Mouse (Mus musculus): ENCODE results near the gene Adam10. TPM values are rescaled to one million over a fixed set of nuclear protein-coding genes. Genes with fewer than 3 reads are reported as not detected.

Adam10 gene
- polyA plus RNA-seq, 1 experiment from 2014 or later, result 70.3 TPM

DNA sequence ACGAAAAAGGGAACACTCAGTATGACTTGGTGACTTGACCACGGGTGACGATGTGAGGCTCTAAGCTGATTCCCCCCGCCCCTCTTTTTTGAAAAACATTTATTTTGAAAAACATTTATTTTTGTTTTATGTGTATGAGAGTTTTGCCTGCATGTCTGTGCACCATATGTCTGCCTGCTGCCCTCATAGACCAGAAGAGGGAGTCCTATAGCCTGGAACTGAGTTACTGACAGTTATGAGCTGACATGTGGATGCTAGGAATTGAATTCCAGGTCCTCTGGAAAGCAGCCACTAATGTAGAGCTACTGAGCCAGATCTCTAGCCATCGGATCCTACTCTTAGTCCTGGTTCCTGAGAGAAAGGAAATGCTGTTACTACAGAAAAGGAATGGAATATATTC, 2.8 kb upstream of the Adam10 start:
- no peak overlapping the region for H3K27ac ChIP-seq (replicated peaks; ENCODE audit: low read depth, low read length)
- no peak overlapping the region for H3K4me2 ChIP-seq (ENCODE audit: low read depth, low read length)
- H3K36me3 ChIP-seq (replicated peaks; ENCODE audit: control insufficient read depth, insufficient read depth, low read depth, low read length), result no peaks in the 10 kb centered on the region
- DNase-seq (ENCODE audit: low spot score), result no peak
- H3K9me3 ChIP-seq (replicated peaks; ENCODE audit: control insufficient read depth, low read length), result no peaks in the 10 kb centered on the region
- WGBS, result 88% methylated on average over 5 of the region's 5 CpGs
- H3K27me3 ChIP-seq (ENCODE audit: control insufficient read depth, insufficient read depth, low read length), result no peaks in the 10 kb centered on the region
- ATAC-seq (replicated peaks; ENCODE audit: insufficient number of reproducible peaks, low FRiP score, low TSS enrichment, low read depth), result no peak
- H3K9ac ChIP-seq (replicated peaks; ENCODE audit: low read length), result no peak overlapping the region
- no peaks in the 10 kb centered on the region for H3K4me1 ChIP-seq (ENCODE audit: control insufficient read depth, insufficient read depth, low read length)
- no peak overlapping the region for H3K4me3 ChIP-seq (ENCODE audit: low read depth, low read length)

DNA sequence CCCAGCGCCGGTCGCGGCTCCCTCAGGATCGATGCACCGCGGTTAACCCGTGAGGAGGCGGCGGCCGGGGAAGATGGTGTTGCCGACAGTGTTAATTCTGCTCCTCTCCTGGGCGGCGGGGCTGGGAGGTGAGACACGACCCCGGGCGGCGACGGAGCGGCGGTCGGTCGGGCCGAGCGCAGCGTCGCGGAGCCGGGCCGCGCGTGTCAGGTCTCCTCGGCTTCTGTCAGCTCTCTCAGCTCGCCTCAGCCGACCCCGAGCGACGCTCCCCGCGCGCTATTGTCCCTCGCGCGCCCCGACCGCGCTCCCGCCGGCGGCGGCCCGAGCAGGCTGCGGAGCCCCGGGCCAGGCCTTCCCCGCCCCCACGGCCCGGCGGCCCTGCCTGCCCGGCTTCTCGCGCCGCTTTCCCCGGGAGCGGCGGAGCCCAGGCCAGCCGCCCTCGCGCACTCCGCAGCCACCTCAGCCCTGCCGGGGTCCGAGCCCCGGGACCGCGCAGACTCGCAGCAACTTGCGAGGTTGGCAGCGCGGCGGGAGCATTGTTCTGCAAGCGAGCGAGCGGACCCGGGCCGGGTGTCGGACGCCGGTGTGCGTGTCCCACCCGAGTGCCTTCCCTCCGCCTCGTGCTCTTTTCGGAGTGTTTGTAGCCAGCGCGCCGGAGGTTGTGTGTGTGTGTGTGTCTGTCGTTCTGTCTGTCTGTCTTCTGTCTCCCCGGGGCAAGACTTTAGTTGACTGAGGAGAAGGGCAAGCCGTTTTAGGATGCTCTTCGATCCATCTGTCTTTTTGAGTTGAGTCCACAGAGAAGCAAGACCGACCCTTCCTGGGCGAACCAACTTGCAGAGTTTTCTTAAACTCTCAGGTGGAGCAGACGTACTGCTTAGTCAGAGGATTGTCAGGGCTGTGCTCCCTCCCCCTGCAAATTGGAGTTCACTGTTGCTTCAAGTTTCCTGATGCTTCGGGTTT, 615 bp downstream of the Adam10 start:
- Histone ChIP-seq H3K4me3 (ENCODE audit: low read depth, low read length) (peak overlapping the region; percentile 91), H3K36me3 (replicated peaks; ENCODE audit: control insufficient read depth, insufficient read depth, low read depth, low read length) (no peaks in the 10 kb centered on the region), H3K27ac (replicated peaks; ENCODE audit: low read depth, low read length) (peak overlapping the region; percentile 92), H3K9ac (replicated peaks; ENCODE audit: low read length) (peak overlapping the region; percentile 95), H3K4me2 (ENCODE audit: low read depth, low read length) (peak overlapping the region; percentile 75), H3K4me1 (ENCODE audit: control insufficient read depth, insufficient read depth, low read length) (no peaks in the 10 kb centered on the region), H3K27me3 (ENCODE audit: control insufficient read depth, insufficient read depth, low read length) (no peaks in the 10 kb centered on the region), H3K9me3 (replicated peaks; ENCODE audit: control insufficient read depth, low read length) (no peaks in the 10 kb centered on the region)
- WGBS, result under 1% methylated on average over 98 of the region's 103 CpGs
- DNase-seq (ENCODE audit: low spot score) (peak; percentile 48), ATAC-seq (replicated peaks; ENCODE audit: insufficient number of reproducible peaks, low FRiP score, low TSS enrichment, low read depth) (no peak; the same call in 1 of the 2 replicates)

DNA sequence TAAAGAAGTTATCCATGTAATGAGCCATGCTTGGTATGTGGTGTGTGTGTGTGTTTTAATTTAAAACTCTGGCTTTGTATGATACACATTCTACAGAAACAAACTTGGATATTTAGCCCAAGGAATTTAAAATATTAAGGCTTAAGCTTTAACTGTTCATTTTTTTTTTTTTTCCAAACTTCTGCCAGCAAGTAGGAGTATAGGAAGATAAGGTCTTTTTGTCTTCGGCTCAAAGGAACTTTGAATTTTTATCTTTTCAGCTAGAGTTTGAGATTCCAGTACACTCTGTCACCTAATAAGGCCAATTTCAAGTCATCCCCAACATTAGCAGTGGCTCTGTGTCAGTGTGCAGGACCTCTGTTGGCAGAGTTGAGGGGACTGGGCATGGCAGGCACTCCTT, 3.4 kb downstream of the Adam10 start:
- WGBS, result 85% methylated on average over 1 of the region's 1 CpGs
- DNase-seq (ENCODE audit: low spot score) (no peak), ATAC-seq (replicated peaks; ENCODE audit: insufficient number of reproducible peaks, low FRiP score, low TSS enrichment, low read depth) (no peak)
- Histone ChIP-seq H3K4me3 (ENCODE audit: low read depth, low read length) (no peak overlapping the region), H3K9ac (replicated peaks; ENCODE audit: low read length) (no peak overlapping the region), H3K4me2 (ENCODE audit: low read depth, low read length) (no peak overlapping the region), H3K4me1 (ENCODE audit: control insufficient read depth, insufficient read depth, low read length) (no peaks in the 10 kb centered on the region), H3K27ac (replicated peaks; ENCODE audit: low read depth, low read length) (no peak overlapping the region), H3K27me3 (ENCODE audit: control insufficient read depth, insufficient read depth, low read length) (no peaks in the 10 kb centered on the region), H3K9me3 (replicated peaks; ENCODE audit: control insufficient read depth, low read length) (no peaks in the 10 kb centered on the region), H3K36me3 (replicated peaks; ENCODE audit: control insufficient read depth, insufficient read depth, low read depth, low read length) (no peaks in the 10 kb centered on the region)

DNA sequence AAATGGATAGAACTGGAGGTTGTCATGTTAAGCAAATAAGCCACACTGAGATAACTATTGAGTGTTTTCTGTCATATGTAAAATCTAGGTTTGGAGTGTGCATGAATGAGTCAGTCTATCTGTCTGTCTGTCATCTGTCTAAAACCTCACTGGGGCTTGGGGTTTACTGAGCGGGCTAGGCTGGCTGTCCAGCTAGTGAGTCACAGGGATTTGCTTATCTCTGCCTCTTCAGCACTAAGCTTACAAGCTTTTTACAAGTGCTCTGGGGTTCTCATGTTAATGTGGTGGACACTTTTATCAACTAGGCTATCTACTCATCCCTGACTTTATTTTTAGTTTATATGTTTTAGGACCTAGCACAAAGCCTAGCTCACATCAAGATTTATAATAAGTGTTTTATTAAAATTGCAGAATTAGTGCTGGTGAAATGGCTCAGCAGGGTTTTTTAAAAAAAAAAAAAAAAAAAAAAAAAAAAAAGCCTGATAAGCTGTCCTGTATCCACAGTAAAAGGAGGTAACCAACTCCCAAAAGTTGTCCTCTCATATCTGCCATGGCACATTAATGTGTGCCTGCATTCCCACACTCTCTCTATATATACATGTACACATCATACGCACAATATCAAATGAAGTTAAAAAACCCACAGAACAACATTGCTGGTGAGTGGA, 9.6 kb downstream of the Adam10 start:
- H3K4me3 ChIP-seq (ENCODE audit: low read depth, low read length), result no peak overlapping the region
- no peaks in the 10 kb centered on the region for H3K36me3 ChIP-seq (replicated peaks; ENCODE audit: control insufficient read depth, insufficient read depth, low read depth, low read length)
- WGBS, result 92% methylated on average over 2 of the region's 2 CpGs
- H3K4me2 ChIP-seq (ENCODE audit: low read depth, low read length), result no peak overlapping the region
- no peak for DNase-seq (ENCODE audit: low spot score)
- H3K4me1 ChIP-seq (ENCODE audit: control insufficient read depth, insufficient read depth, low read length), result no peaks in the 10 kb centered on the region
- ATAC-seq (replicated peaks; ENCODE audit: insufficient number of reproducible peaks, low FRiP score, low TSS enrichment, low read depth), result no peak
- H3K27ac ChIP-seq (replicated peaks; ENCODE audit: low read depth, low read length), result no peak overlapping the region
- no peaks in the 10 kb centered on the region for H3K27me3 ChIP-seq (ENCODE audit: control insufficient read depth, insufficient read depth, low read length)
- H3K9me3 ChIP-seq (replicated peaks; ENCODE audit: control insufficient read depth, low read length), result no peaks in the 10 kb centered on the region
- no peak overlapping the region for H3K9ac ChIP-seq (replicated peaks; ENCODE audit: low read length)

DNA sequence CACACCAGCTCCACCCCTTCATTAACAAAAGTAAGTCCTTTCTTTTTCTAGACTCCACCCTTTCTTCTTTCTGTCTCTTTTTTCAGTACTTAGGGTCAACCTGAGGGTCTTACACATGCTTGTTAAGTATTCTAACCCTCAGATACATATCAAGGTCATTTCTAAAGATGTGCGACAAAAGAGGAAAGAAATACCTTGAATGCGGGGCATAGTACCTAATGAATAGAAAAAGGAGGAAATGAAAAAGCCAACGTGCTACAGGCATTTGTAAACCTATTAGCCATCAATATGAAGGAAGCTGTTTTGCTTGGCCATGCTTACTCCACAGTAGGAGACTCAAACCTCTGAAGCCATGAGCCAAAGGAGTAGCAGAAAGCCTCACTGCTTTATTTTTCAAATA, 11.1 kb downstream of the Adam10 start:
- Histone ChIP-seq H3K9ac (replicated peaks; ENCODE audit: low read length) (no peak overlapping the region), H3K27me3 (ENCODE audit: control insufficient read depth, insufficient read depth, low read length) (no peaks in the 10 kb centered on the region), H3K4me2 (ENCODE audit: low read depth, low read length) (no peak overlapping the region), H3K4me1 (ENCODE audit: control insufficient read depth, insufficient read depth, low read length) (no peaks in the 10 kb centered on the region), H3K9me3 (replicated peaks; ENCODE audit: control insufficient read depth, low read length) (no peaks in the 10 kb centered on the region), H3K4me3 (ENCODE audit: low read depth, low read length) (no peak overlapping the region), H3K36me3 (replicated peaks; ENCODE audit: control insufficient read depth, insufficient read depth, low read depth, low read length) (no peaks in the 10 kb centered on the region), H3K27ac (replicated peaks; ENCODE audit: low read depth, low read length) (no peak overlapping the region)
- ATAC-seq (replicated peaks; ENCODE audit: insufficient number of reproducible peaks, low FRiP score, low TSS enrichment, low read depth), result no peak
- DNase-seq (ENCODE audit: low spot score), result no peak
- WGBS, result 83% methylated on average over 3 of the region's 3 CpGs

DNA sequence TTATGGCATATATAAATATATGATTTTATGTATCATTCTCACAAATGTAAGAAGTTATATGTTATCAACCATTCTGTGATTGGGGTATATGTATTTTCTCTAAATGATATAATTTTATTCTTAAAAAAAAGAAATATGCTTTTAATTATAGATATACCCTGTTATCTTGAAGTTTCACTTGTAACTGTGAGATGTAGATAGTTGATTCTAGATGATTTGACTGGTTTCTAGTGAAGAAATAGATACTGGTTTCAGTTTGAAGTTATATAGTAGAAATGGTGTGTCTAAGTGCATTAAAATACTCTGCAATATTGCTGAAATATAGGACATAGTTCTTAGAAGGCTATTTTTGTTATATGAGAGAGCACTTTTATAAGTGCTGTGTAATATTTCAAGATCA, 11.8 kb downstream of the Adam10 start:
- no peaks in the 10 kb centered on the region for H3K9me3 ChIP-seq (replicated peaks; ENCODE audit: control insufficient read depth, low read length)
- H3K36me3 ChIP-seq (replicated peaks; ENCODE audit: control insufficient read depth, insufficient read depth, low read depth, low read length), result no peaks in the 10 kb centered on the region
- H3K4me3 ChIP-seq (ENCODE audit: low read depth, low read length), result no peak overlapping the region
- H3K27ac ChIP-seq (replicated peaks; ENCODE audit: low read depth, low read length), result no peak overlapping the region
- no peak for DNase-seq (ENCODE audit: low spot score)
- no peaks in the 10 kb centered on the region for H3K4me1 ChIP-seq (ENCODE audit: control insufficient read depth, insufficient read depth, low read length)
- no peak overlapping the region for H3K4me2 ChIP-seq (ENCODE audit: low read depth, low read length)
- no peaks in the 10 kb centered on the region for H3K27me3 ChIP-seq (ENCODE audit: control insufficient read depth, insufficient read depth, low read length)
- ATAC-seq (replicated peaks; ENCODE audit: insufficient number of reproducible peaks, low FRiP score, low TSS enrichment, low read depth), result no peak
- H3K9ac ChIP-seq (replicated peaks; ENCODE audit: low read length), result no peak overlapping the region

DNA sequence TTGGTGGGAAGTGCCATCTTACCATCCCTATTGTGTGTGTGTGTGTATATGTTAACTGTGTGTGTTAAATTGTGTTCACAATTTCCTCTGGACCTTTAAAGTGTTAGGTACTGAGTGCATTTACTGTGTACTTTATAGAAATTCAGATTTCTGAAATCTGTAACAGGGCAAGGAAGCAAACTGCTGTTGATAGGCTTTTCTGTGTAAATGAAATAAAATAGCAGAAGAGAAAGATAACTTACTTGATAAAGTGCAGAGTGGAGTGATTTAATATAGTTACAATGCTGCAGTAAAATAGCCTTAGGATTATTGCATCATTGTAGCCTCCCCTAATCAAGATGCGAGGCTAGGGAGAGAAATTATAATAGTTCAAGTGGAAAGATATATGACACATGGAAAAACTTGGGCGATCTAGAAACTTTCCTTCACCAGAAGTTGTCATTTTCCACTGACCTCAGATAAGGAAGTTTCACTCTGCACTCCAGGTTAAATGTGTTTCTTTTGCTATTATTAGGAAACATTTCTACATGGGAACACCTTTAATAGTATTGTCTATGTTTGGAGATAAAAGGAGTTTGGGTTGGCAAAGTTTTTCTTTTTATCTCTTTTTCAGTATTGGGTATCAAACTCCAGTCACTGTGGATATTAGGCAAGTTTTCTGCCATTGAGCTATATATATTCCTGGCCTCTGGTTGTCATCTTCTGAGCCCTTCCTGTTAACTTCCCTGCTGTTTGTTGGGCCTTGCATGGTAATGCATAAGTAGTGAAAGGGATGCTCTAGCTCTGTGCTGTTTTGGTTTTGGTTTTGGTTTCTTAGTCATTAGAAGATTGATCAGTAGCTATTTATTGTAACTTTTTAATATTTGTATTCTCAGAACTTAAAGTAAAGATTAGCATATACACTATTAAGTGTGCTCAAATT, 13.2 kb downstream of the Adam10 start:
- 75% methylated on average over 2 of the region's 2 CpGs for WGBS
- H3K27ac ChIP-seq (replicated peaks; ENCODE audit: low read depth, low read length), result no peak overlapping the region

More for the DNA sequence above, 13.2 kb downstream of the Adam10 start:
- Histone ChIP-seq H3K4me1 (ENCODE audit: control insufficient read depth, insufficient read depth, low read length) (no peaks in the 10 kb centered on the region), H3K27me3 (ENCODE audit: control insufficient read depth, insufficient read depth, low read length) (no peaks in the 10 kb centered on the region), H3K36me3 (replicated peaks; ENCODE audit: control insufficient read depth, insufficient read depth, low read depth, low read length) (no peaks in the 10 kb centered on the region), H3K4me3 (ENCODE audit: low read depth, low read length) (no peak overlapping the region), H3K9ac (replicated peaks; ENCODE audit: low read length) (no peak overlapping the region), H3K4me2 (ENCODE audit: low read depth, low read length) (no peak overlapping the region), H3K9me3 (replicated peaks; ENCODE audit: control insufficient read depth, low read length) (no peaks in the 10 kb centered on the region)
- ATAC-seq (replicated peaks; ENCODE audit: insufficient number of reproducible peaks, low FRiP score, low TSS enrichment, low read depth) (no peak), DNase-seq (ENCODE audit: low spot score) (no peak)

Data from embryonic facial prominence, embryonic 11.5 days (tissue).